Mouse (Mus musculus) liver, adult 2 months (tissue): ENCODE measurements at regions not wholly inside any gene's neighbourhood (a gene's known extent, or its start where the extent isn't known, plus 50 kb on each side); places are given as distances from the start of the nearest gene placed in this dataset.

ENCODE experiments used
- DNase-seq: peaks from one replicate; pipeline ENCODE4 v3.0.0-alpha.2; 2011; ENCODE audit warnings: low read depth, low spot score; ENCODE audit errors: extremely low read depth
- H3K27ac ChIP-seq: fragments of 200-500 bp; replicated peaks from 2 replicates; pipeline ENCODE4 v1.5.1; 2012; ENCODE audit warnings: low read depth, mild to moderate bottlenecking, control low read depth, inconsistent platforms, low read length; ENCODE audit not compliant: insufficient read depth
- H3K27me3 ChIP-seq: fragments of 200-500 bp; 2 replicates; pipeline ENCODE4 v1.6.1; 2012; ENCODE audit warnings: mild to moderate bottlenecking, moderate library complexity, low read length, inconsistent platforms; ENCODE audit not compliant: control insufficient read depth, insufficient read depth
- H3K36me3 ChIP-seq: fragments of 200-500 bp; 2 replicates; pipeline ENCODE4 v1.6.1; 2012; ENCODE audit warnings: low read length, inconsistent platforms; ENCODE audit not compliant: control insufficient read depth, insufficient read depth
- H3K4me1 ChIP-seq: fragments of 200-500 bp; 2 replicates; pipeline ENCODE4 v1.6.1; 2011; ENCODE audit warnings: low read length; ENCODE audit not compliant: control insufficient read depth, insufficient read depth
- H3K4me3 ChIP-seq: fragments of 200-500 bp; 2 replicates; pipeline ENCODE4 v1.5.1; 2011; ENCODE audit warnings: low read depth, mild to moderate bottlenecking, control low read depth, low read length, moderate library complexity; ENCODE audit not compliant: insufficient read depth
- H3K79me2 ChIP-seq: fragments of 200-500 bp; 2 replicates; pipeline ENCODE4 v1.6.1; 2012; ENCODE audit warnings: inconsistent platforms, mild to moderate bottlenecking, low read length, moderate library complexity; ENCODE audit not compliant: control insufficient read depth, insufficient read depth
- H3K9ac ChIP-seq: fragments of 200-500 bp; 2 replicates; pipeline ENCODE4 v1.6.1; 2012; ENCODE audit warnings: low read depth, mild to moderate bottlenecking, control low read depth, inconsistent platforms, low read length
- CTCF ChIP-seq: fragments of 200-500 bp; IDR thresholded peaks from 2 replicates; pipeline ENCODE4 v1.5.1; 2011; ENCODE audit warnings: low read depth, low read length, control low read depth
- POLR2A ChIP-seq: fragments of 200-500 bp; IDR thresholded peaks from 2 replicates; pipeline ENCODE4 v1.6.1; 2011; ENCODE audit warnings: low read length, control low read depth; ENCODE audit not compliant: insufficient read depth; ENCODE audit errors: extremely low read depth
- WGBS: fragments of 180-500 bp; shearing (Covaris S2); methylation state at CpG from one replicate; pipeline ENCODE4 v1.1.7; 2018; 5-methylcytosine and 5-hydroxymethylcytosine counted together

- 54% methylated on average over 6 of the region's 6 CpGs for WGBS
Measured at GRCm38 (mm10) chr13:44602658-44603057, 126.6 kb upstream of the Jarid2 start.

GRCm38 (mm10) chr13:44607316-44608285 lies 121.7 kb upstream of the Jarid2 start:
- Histone ChIP-seq H3K4me3 (no peak overlapping the region), H3K4me1 (peaks cover 3% of the 10 kb centered on the region; the same call in 1 of the 2 replicates), H3K9ac (no peak overlapping the region), H3K79me2 (no peaks in the 10 kb centered on the region), H3K27me3 (no peaks in the 10 kb centered on the region), H3K36me3 (no peaks in the 10 kb centered on the region), H3K27ac (no peak overlapping the region)
- DNase-seq, result peak; percentile 26
- WGBS, result 72% methylated on average over 13 of the region's 13 CpGs
- TF ChIP-seq POLR2A (no peak), CTCF (no peak)

More at GRCm38 (mm10) chr13:44602658-44603057, 126.6 kb upstream of the Jarid2 start:
- Histone ChIP-seq H3K27ac (no peak overlapping the region), H3K36me3 (no peaks in the 10 kb centered on the region), H3K4me3 (no peak overlapping the region), H3K9ac (no peak overlapping the region), H3K79me2 (no peaks in the 10 kb centered on the region), H3K4me1 (peaks cover 3% of the 10 kb centered on the region; the same call in 1 of the 2 replicates), H3K27me3 (no peaks in the 10 kb centered on the region)
- TF ChIP-seq CTCF (no peak), POLR2A (no peak)
- DNase-seq, result no peak

DNA sequence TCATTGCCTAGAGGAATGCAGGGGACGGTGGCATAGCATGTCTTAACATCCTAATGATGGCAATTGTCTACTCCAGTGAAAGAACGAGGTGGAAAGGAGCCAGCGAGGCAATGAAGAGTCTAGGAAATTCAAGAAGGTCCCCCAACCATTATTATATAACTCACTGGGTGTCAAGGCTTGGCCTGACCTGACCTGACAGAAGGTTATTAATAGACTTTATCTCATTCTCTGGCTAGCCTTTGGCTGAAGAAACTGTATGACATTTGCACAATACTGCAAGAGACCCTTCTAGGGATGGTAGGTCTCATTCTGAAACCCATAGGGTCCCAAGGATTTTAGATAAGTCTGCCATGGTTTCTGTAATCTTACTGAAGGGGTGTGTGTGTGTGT lies 121.0 kb upstream of the Jarid2 start:
- H3K27me3 ChIP-seq, result no peaks in the 10 kb centered on the region
- H3K9ac ChIP-seq, result no peak overlapping the region
- H3K4me1 ChIP-seq, result peaks cover 3% of the 10 kb centered on the region; the same call in 1 of the 2 replicates
- H3K27ac ChIP-seq, result no peak overlapping the region
- H3K79me2 ChIP-seq, result no peaks in the 10 kb centered on the region
- TF ChIP-seq POLR2A, result no peak
- no peak for TF ChIP-seq CTCF
- H3K36me3 ChIP-seq, result no peaks in the 10 kb centered on the region
- DNase-seq, result no peak
- H3K4me3 ChIP-seq, result no peak overlapping the region
- WGBS, result 88% methylated on average over 3 of the region's 3 CpGs

DNA sequence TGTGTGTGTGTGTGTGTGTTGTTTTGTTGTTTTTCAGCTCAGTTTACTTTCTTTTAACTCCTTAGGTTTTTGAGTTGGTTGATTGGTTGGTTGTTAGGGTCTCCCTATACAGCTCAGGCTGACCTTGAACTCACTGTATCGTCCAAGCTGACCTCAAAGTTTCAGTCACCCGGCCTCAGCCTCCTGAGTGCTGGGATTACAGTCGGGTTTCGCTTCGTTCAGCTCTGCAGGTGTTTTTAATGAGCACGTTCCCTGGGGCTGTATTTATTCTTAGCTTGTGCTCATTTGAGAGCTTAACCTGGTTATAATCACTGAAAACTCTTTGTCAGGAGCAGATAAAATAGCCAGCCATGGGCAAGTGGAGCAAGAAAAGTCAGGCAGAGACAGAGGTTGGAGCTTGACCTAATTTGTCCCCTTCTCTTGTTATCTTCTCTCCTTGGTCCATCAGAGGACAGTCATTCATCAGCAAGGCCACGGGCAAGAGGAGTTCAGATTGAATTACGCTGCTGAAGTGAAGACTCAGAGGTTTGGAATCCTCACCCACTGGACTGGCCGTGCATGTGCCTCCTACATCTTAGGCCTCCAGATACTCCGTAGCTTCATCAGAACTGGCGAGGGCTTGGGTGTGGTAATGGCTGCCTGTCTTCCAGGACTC lies 120.5 kb upstream of the Jarid2 start:
- Histone ChIP-seq H3K4me3 (no peak overlapping the region), H3K36me3 (no peaks in the 10 kb centered on the region), H3K27me3 (no peaks in the 10 kb centered on the region), H3K9ac (no peak overlapping the region), H3K4me1 (peaks cover 3% of the 10 kb centered on the region; the same call in 1 of the 2 replicates), H3K79me2 (no peaks in the 10 kb centered on the region), H3K27ac (no peak overlapping the region)
- TF ChIP-seq POLR2A, result no peak
- no peak for TF ChIP-seq CTCF
- WGBS, result 88% methylated on average over 11 of the region's 11 CpGs
- DNase-seq, result no peak

DNA sequence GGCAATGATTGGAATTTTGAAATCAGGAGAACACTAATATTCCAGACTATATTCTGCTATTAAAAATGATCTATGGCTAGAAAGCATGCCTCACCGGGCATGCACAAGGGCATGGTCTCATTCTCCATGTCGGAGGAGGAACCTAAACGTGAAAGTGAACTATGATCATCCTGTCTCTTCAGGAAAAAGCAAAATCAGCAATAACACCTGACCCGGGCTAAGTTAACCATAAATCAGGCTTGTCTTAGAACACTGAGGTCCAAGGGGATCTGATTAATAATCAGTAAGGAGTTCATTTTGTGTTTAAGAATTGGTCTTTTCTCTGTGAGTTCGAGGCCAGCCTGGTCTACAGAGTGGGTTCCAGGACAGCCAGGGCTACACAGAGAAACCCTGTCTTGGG lies 119.7 kb upstream of the Jarid2 start:
- Histone ChIP-seq H3K27ac (no peak overlapping the region), H3K9ac (no peak overlapping the region), H3K4me1 (peaks cover 3% of the 10 kb centered on the region; the same call in 1 of the 2 replicates), H3K36me3 (no peaks in the 10 kb centered on the region), H3K4me3 (no peak overlapping the region), H3K79me2 (no peaks in the 10 kb centered on the region), H3K27me3 (no peaks in the 10 kb centered on the region)
- no peak for TF ChIP-seq POLR2A
- no peak for TF ChIP-seq CTCF
- WGBS, result 85% methylated on average over 5 of the region's 5 CpGs
- no peak for DNase-seq

GRCm38 (mm10) chr13:44615696-44616095 lies 113.6 kb upstream of the Jarid2 start:
- no peak overlapping the region for H3K4me3 ChIP-seq
- TF ChIP-seq CTCF (no peak), POLR2A (no peak)
- DNase-seq, result no peak
- no peak overlapping the region for H3K27ac ChIP-seq
- H3K4me1 ChIP-seq, result no peaks in the 10 kb centered on the region
- no peak overlapping the region for H3K9ac ChIP-seq
- no peaks in the 10 kb centered on the region for H3K27me3 ChIP-seq
- H3K79me2 ChIP-seq, result no peaks in the 10 kb centered on the region
- no peaks in the 10 kb centered on the region for H3K36me3 ChIP-seq
- WGBS, result 72% methylated on average over 8 of the region's 8 CpGs
